ENCODE assay signal across 11 mouse cellular contexts in the genomic region with DNA sequence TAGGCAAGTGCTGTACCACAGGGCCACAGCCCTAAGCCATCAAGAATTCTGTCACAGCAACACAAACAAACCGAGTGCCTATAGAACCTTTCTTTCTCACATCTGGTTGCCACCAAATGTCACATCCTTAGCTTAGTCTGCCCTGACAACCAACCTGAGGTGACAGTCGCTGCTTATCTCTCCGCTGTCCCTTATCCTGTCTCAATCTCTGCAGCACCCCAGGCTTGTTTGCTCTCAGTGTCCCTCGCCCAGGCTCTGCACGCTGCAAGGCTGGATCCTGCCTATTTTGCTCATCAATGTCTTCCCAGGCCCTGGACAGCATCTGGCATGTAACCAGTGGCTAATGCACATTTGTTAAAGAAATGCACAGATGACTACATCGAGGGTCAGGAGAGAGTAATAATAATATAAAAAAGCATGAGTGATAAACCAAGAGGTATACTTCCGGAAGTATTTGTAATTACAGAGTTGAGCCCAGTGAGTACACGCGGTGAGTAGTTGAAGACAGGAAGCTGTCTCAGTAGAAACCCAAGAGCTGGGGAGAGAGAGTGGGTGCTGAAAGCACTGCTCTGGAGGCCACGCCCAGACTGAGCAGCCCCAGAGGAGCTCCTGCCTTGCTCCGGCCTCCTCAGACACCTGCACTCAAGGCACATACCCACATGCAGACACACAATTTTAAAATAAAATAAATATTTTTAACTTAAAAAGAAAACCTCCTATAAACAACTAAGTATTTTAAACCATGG. TPM values are rescaled to one million over a fixed set of nuclear protein-coding genes. Genes with fewer than 3 reads are reported as not detected.
DNase-seq lines count a peak whose midpoint lies in the region; ATAC-seq lines count a peak whose summit lies in the region.
"Had no signal": no experiment of that assay in that cellular context is flagged by ENCODE, and none has a peak within 500 bp of the region (broad histone marks: within the 10 kb centered on the region; RNA-seq: fewer than 3 reads in every experiment).

No protein-coding gene starts in this region.

- peaks cover 24% of the 10 kb centered on the region for H3K4me1 ChIP-seq in heart, embryonic 12.5 days (replicated peaks)

- H3K27me3 ChIP-seq in heart, embryonic 12.5 days (replicated peaks) = 0 out of 2 replicates have a peak, but pooled peaks cover 5% of the 10 kb centered on the region
- H3K27me3 ChIP-seq: embryonic facial prominence, embryonic 13.5 days; forebrain, embryonic 13.5 days had no signal

- H3K9me3 ChIP-seq in heart, embryonic 12.5 days (replicated peaks) = no peaks in the 10 kb centered on the region
- H3K9me3 ChIP-seq: embryonic facial prominence, embryonic 13.5 days; forebrain, embryonic 13.5 days; liver, embryonic 13.5 days had no signal

- DNase-seq in spleen, postnatal 36 days (ENCODE audit: low spot score in 2 of 2) = peak; percentile 59 to 66
- DNase-seq in spleen, adult 12 weeks (ENCODE audit: low spot score) = no peak
- DNase-seq in naive thymus-derived CD4-positive, alpha-beta T cell, adult 2 months (ENCODE audit: low read depth) = peak; percentile 81
- DNase-seq in adrenal gland, postnatal 25 days = no peak
- DNase-seq in kidney, postnatal 4 days = no peak
- DNase-seq: adrenal gland, postnatal 14 days; liver, embryonic 13.5 days had no signal

- H3K27ac ChIP-seq in heart, embryonic 12.5 days (ENCODE audit: poor library complexity, severe bottlenecking) = no peak overlapping the region
- H3K27ac ChIP-seq: embryonic facial prominence, embryonic 13.5 days; forebrain, embryonic 13.5 days; liver, embryonic 13.5 days had no signal

- no peak overlapping the region for H3K4me2 ChIP-seq in heart, embryonic 12.5 days
- H3K4me2 ChIP-seq: embryonic facial prominence, embryonic 13.5 days; forebrain, embryonic 13.5 days; liver, embryonic 13.5 days had no signal

- no peak overlapping the region for H3K4me3 ChIP-seq in heart, embryonic 12.5 days
- H3K4me3 ChIP-seq: embryonic facial prominence, embryonic 13.5 days; forebrain, embryonic 13.5 days; liver, embryonic 13.5 days had no signal

- peak; percentile 99 for ATAC-seq in activated CD4-positive, CD25-positive, alpha-beta regulatory T cell, adult 4 months
- ATAC-seq in heart, embryonic 12.5 days (ENCODE audit: insufficient number of reproducible peaks, low FRiP score) = no peak
- ATAC-seq: forebrain, embryonic 13.5 days had no signal

- H3K36me3 ChIP-seq in heart, embryonic 12.5 days = no peaks in the 10 kb centered on the region
- H3K36me3 ChIP-seq: embryonic facial prominence, embryonic 13.5 days; liver, embryonic 13.5 days had no signal

- H3K9ac ChIP-seq in heart, embryonic 12.5 days = no peak overlapping the region
- H3K9ac ChIP-seq: embryonic facial prominence, embryonic 13.5 days; forebrain, embryonic 13.5 days; liver, embryonic 13.5 days had no signal

- WGBS in heart, embryonic 12.5 days = 29% methylated on average over 11 of the region's 11 CpGs

RNA-seq across cellular contexts. Expression of a gene that starts 5.8 kb away (rescaled TPM):
- polyA plus RNA-seq in activated CD4-positive, CD25-positive, alpha-beta regulatory T cell, adult 4 months (2017; shearing (Covaris generic)) = 1 to 10 TPM in 1 of 2 experiments, under 1 TPM in 1; 0.93 to 1.2 TPM
- 7.7 and 8.7 TPM in 2 replicates for total RNA-seq in adrenal gland, postnatal 25 days (2021)
- 3.7 and 4.8 TPM in 2 replicates for polyA plus RNA-seq in heart, embryonic 12.5 days (2016; fragmentation: Nextera tagmentation; extraction: Ambion mirVana)

RNA-seq across cellular contexts. Expression of a gene that starts 9.7 kb away (rescaled TPM):
- 1 to 10 TPM; 8.6 to 9.2 TPM for polyA plus RNA-seq in activated CD4-positive, CD25-positive, alpha-beta regulatory T cell, adult 4 months (2017; shearing (Covaris generic))
- total RNA-seq in adrenal gland, postnatal 25 days (2021) = 53.8 and 55.9 TPM in 2 replicates
- 9.3 and 10.2 TPM in 2 replicates for polyA plus RNA-seq in heart, embryonic 12.5 days (2016; fragmentation: Nextera tagmentation; extraction: Ambion mirVana)

RNA-seq across cellular contexts. Expression of a gene that starts 21.5 kb away (rescaled TPM):
- not detected for polyA plus RNA-seq in activated CD4-positive, CD25-positive, alpha-beta regulatory T cell, adult 4 months (2017; shearing (Covaris generic))
- 1.3 and 2.2 TPM in 2 replicates for total RNA-seq in adrenal gland, postnatal 25 days (2021)
- polyA plus RNA-seq in heart, embryonic 12.5 days (2016; fragmentation: Nextera tagmentation; extraction: Ambion mirVana) = 30.1 and 32.0 TPM in 2 replicates

RNA-seq across cellular contexts. Expression of a gene that starts 31.2 kb away (rescaled TPM):
- polyA plus RNA-seq in activated CD4-positive, CD25-positive, alpha-beta regulatory T cell, adult 4 months (2017; shearing (Covaris generic)) = 1 to 10 TPM; 2.3 to 2.6 TPM
- 15.1 and 19.4 TPM in 2 replicates for total RNA-seq in adrenal gland, postnatal 25 days (2021)
- 0.72 and 1.4 TPM in 2 replicates for polyA plus RNA-seq in heart, embryonic 12.5 days (2016; fragmentation: Nextera tagmentation; extraction: Ambion mirVana)

RNA-seq across cellular contexts. Expression of a gene that starts 32.1 kb away (rescaled TPM):
- polyA plus RNA-seq in activated CD4-positive, CD25-positive, alpha-beta regulatory T cell, adult 4 months (2017; shearing (Covaris generic)) = 10 to 100 TPM in 1 of 2 experiments, 1 to 10 TPM in 1; 9.8 to 11.2 TPM
- 7.5 and 10.2 TPM in 2 replicates for total RNA-seq in adrenal gland, postnatal 25 days (2021)
- 29.4 and 30.2 TPM in 2 replicates for polyA plus RNA-seq in heart, embryonic 12.5 days (2016; fragmentation: Nextera tagmentation; extraction: Ambion mirVana)

Comparison
In these comparisons a context has a peak if more than half of its experiments do, and no peak if none do; other contexts are left out.
1. DNase-seq: peak in spleen, postnatal 36 days (2 of 2) and naive thymus-derived CD4-positive, alpha-beta T cell, adult 2 months (single experiment); none in spleen, adult 12 weeks (single experiment), adrenal gland, postnatal 25 days (single experiment) and kidney, postnatal 4 days (0 of 2).
2. RNA of a gene that starts 21.5 kb away (polyA plus RNA-seq): 30.1 to 32.0 TPM in heart, embryonic 12.5 days; not detected in activated CD4-positive, CD25-positive, alpha-beta regulatory T cell, adult 4 months; every median in the first group is over 10 times any median in the second.